Mouse (Mus musculus): ENCODE measurements around the gene Pdzrn3.

GRCm38 (mm10) chr6:101218197-101218596 is 159.5 kb downstream of the Pdzrn3 start:
- TF ChIP-seq CTCF (IDR thresholded peaks at IDR 0.05; ENCODE audit: borderline replicate concordance, insufficient read depth, low read depth, low read length) (no peak), POLR2A (IDR thresholded peaks at IDR 0.05; ENCODE audit: borderline replicate concordance, insufficient read depth, low read length) (no peak)
